Mouse (Mus musculus) neural tube, embryonic 11.5 days (tissue): ENCODE measurements at regions not wholly inside any gene's neighbourhood (a gene's known extent, or its start where the extent isn't known, plus 50 kb on each side); places are given as distances from the start of the nearest gene placed in this dataset.

Source experiments
- ATAC-seq: fragments of 200-750 bp; cut with Nextera tagmentation; 2 replicates; pipeline ENCODE4 v1.8.0; 2017; ENCODE audit warnings: moderate number of reproducible peaks, mild to moderate bottlenecking, moderate TSS enrichment, moderate library complexity; ENCODE audit not compliant: insufficient read depth, low FRiP score, low TSS enrichment
- DNase-seq: peaks from one replicate; pipeline ENCODE4 v3.0.0-alpha.2; 2015; ENCODE audit warnings: low spot score
- H3K27ac ChIP-seq: fragments of 300-500 bp; sonication (generic); 2 replicates; pipeline ENCODE4 v1.5.1; 2014; ENCODE audit warnings: low read depth, mild to moderate bottlenecking, low read length
- H3K27me3 ChIP-seq: fragments of 300-500 bp; sonication (generic); 2 replicates; pipeline ENCODE4 v1.6.1; 2014; ENCODE audit warnings: mild to moderate bottlenecking, low read length, mixed read lengths; ENCODE audit not compliant: control insufficient read depth, insufficient read depth
- H3K36me3 ChIP-seq: fragments of 300-500 bp; sonication (generic); 2 replicates; pipeline ENCODE4 v1.6.1; 2014; ENCODE audit warnings: mild to moderate bottlenecking, low read length, moderate library complexity, mixed read lengths; ENCODE audit not compliant: control insufficient read depth, insufficient read depth
- H3K4me1 ChIP-seq: fragments of 300-500 bp; sonication (generic); 2 replicates; pipeline ENCODE4 v1.6.1; 2014; ENCODE audit warnings: low read length, mixed read lengths; ENCODE audit not compliant: control insufficient read depth, insufficient read depth
- H3K4me2 ChIP-seq: fragments of 300-500 bp; sonication (generic); 2 replicates; pipeline ENCODE4 v1.6.1; 2014; ENCODE audit warnings: low read depth, mild to moderate bottlenecking, moderate library complexity
- H3K4me3 ChIP-seq: fragments of 300-500 bp; sonication (generic); 2 replicates; pipeline ENCODE4 v1.5.1; 2014; ENCODE audit warnings: low read depth, low read length
- H3K9ac ChIP-seq: fragments of 300-500 bp; sonication (generic); 2 replicates; pipeline ENCODE4 v1.6.1; 2014; ENCODE audit warnings: mild to moderate bottlenecking, low read length
- H3K9me3 ChIP-seq: fragments of 300-500 bp; sonication (generic); 2 replicates; pipeline ENCODE4 v1.6.1; 2016; ENCODE audit warnings: low read length; ENCODE audit not compliant: control insufficient read depth
- WGBS: fragments of 180-500 bp; shearing (Covaris S2); extraction: QIAGEN DNeasy Blood & Tissue Kit; methylation state at CpG from one replicate; pipeline ENCODE4 v1.1.7; 2014; 5-methylcytosine and 5-hydroxymethylcytosine counted together

DNA sequence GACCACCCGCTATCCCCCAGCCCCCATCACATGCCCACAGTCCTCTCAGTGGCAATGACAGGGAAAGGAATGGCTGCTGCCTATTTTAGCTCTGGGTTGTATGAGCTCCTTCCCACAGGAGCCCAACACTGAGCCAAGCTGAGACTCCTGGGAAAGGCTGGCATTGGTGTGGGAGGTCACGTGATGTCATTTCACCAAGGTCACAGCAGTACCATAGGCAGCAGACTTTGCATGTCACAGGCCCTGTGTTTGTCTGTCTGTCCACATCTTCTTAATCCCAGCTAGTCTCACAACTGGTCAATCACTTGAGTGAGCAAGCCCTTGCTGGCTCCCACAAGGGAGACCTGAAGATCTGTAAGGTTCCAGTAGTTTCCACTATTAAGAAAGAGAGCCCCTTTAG lies 58.7 kb upstream of the Insig1 start:
- no peaks in the 10 kb centered on the region for H3K4me1 ChIP-seq
- no peak overlapping the region for H3K27ac ChIP-seq
- no peak for ATAC-seq
- DNase-seq: no peak
- H3K4me2 ChIP-seq: no peak overlapping the region
- no peaks in the 10 kb centered on the region for H3K36me3 ChIP-seq
- WGBS: 86% methylated on average over 2 of the region's 2 CpGs
- no peak overlapping the region for H3K9ac ChIP-seq
- no peak overlapping the region for H3K4me3 ChIP-seq
- no peaks in the 10 kb centered on the region for H3K27me3 ChIP-seq
- H3K9me3 ChIP-seq: no peaks in the 10 kb centered on the region

DNA sequence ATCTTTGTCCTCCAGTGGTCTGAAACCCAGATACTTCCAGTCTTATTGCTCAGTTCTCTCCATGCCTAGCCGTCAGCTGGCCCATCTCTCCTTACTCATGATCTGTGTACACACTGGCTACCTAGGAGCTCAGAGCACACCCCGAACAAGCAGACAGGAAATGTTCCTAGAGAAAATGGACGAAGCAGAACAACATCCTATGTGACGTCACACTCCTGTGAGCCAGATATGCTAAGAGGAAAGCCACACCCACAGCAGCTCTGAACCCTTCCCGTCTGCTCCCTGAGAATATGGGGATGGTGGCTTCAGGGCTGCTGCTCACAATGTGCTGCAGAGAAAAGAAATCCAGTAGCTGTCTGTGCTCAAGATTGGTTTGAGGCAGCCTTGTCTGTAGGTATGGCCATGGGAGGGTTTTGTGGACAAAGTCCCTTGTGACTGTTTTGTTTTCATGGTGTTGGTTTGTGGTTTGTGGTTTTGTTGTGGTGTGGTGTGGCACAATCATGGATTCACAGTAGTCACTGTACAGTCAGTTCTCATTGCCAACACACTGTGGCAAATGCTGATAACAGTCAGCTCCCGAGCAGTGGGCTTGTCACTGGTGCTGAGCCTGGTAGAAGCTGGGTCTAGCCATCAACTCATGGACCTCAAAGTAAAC lies 57.4 kb upstream of the Insig1 start:
- ATAC-seq: no peak
- WGBS: 70% methylated on average over 6 of the region's 6 CpGs
- Histone ChIP-seq H3K27me3 (no peaks in the 10 kb centered on the region), H3K36me3 (no peaks in the 10 kb centered on the region), H3K27ac (no peak overlapping the region), H3K9me3 (no peaks in the 10 kb centered on the region), H3K4me2 (no peak overlapping the region), H3K4me3 (no peak overlapping the region), H3K9ac (no peak overlapping the region), H3K4me1 (no peaks in the 10 kb centered on the region)
- no peak for DNase-seq

DNA sequence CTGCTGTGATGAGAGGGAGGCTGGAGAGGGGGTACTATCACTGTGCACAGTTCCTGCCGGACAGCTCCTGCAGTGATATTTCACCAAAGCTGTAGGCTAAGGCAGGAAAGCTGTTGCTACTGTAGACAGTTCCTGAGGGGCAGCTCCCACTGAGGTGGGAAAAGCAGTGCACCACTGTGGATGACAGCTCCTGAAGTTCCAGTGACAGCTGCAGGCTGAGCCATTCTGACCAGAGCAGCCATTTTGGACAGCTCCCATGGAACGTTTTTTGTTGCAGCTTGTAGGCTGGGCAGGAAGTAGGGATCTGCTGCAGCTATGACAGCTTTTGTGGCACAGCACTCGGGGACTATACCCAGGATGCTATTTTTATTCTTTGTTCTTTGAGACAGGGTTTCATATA lies 51.3 kb upstream of the Insig1 start:
- Histone ChIP-seq H3K36me3 (no peaks in the 10 kb centered on the region), H3K4me2 (no peak overlapping the region), H3K27me3 (no peaks in the 10 kb centered on the region), H3K27ac (no peak overlapping the region), H3K4me1 (no peaks in the 10 kb centered on the region), H3K9me3 (no peaks in the 10 kb centered on the region), H3K4me3 (no peak overlapping the region), H3K9ac (no peak overlapping the region)
- DNase-seq: no peak
- 70% methylated on average over 3 of the region's 3 CpGs for WGBS
- no peak for ATAC-seq
